Mouse (Mus musculus): ENCODE data around the gene Ccdc85c. TPM values are rescaled to one million over a fixed set of nuclear protein-coding genes. Genes with fewer than 3 reads are reported as not detected.
A peak's percentile ranks its signal among the peaks of the same experiment; 100 is the strongest.

The Ccdc85c gene
- polyA plus RNA-seq, 1 experiment, result 6.6 TPM

GRCm38 (mm10) chr12:108240953-108241588 lies 34.2 kb downstream of the Ccdc85c start:
- Histone ChIP-seq H3K79me2 (ENCODE audit: control insufficient read depth, insufficient read depth) (no peaks in the 10 kb centered on the region), H3K27me3 (ENCODE audit: control insufficient read depth, insufficient read depth, insufficient read length) (peaks cover 6% of the 10 kb centered on the region), H3K4me2 (ENCODE audit: low read depth) (no peak overlapping the region), H3ac (ENCODE audit: control insufficient read depth, insufficient read length) (no peak overlapping the region), H3K4me3 (no peak overlapping the region), H3K36me3 (ENCODE audit: control insufficient read depth, insufficient read depth) (no peaks in the 10 kb centered on the region)
- TF ChIP-seq POLR2AphosphoS2 (IDR thresholded peaks at IDR 0.05; ENCODE audit: insufficient read length, low read depth) (no peak), MYOD1 (IDR thresholded peaks at IDR 0.05; ENCODE audit: control insufficient read depth in 1 of 3, insufficient read length in 2 of 3, low read depth in 2 of 3) (peak in 2 of 3 experiments; percentile 78 to 82), MYOG (IDR thresholded peaks at IDR 0.05; ENCODE audit: control insufficient read depth in 1 of 3, insufficient read depth in 1 of 3, insufficient read length in 2 of 3, low read depth in 2 of 3) (peak in 2 of 3 experiments; percentile 67 to 71), SRF (IDR thresholded peaks at IDR 0.05; ENCODE audit: control insufficient read depth, insufficient read length, low read depth) (no peak), MAX (IDR thresholded peaks at IDR 0.05; ENCODE audit: low read depth) (no peak), POLR2A (IDR thresholded peaks at IDR 0.05; ENCODE audit: insufficient read length, low read depth) (no peak), TCF3 (IDR thresholded peaks at IDR 0.05; ENCODE audit: insufficient read length, low read depth) (no peak)

GRCm38 (mm10) chr12:108240401-108240890 lies 34.8 kb downstream of the Ccdc85c start:
- no peak for TF ChIP-seq MYOD1 (IDR thresholded peaks at IDR 0.05; ENCODE audit: control insufficient read depth in 1 of 3, insufficient read length in 2 of 3, low read depth in 2 of 3)
- TF ChIP-seq SRF (IDR thresholded peaks at IDR 0.05; ENCODE audit: control insufficient read depth, insufficient read length, low read depth), result no peak
- no peak for TF ChIP-seq E2F4 (IDR thresholded peaks at IDR 0.05; ENCODE audit: insufficient read depth)
- no peak for TF ChIP-seq TCF3 (IDR thresholded peaks at IDR 0.05; ENCODE audit: insufficient read length, low read depth)
- no peak for TF ChIP-seq MYOG (IDR thresholded peaks at IDR 0.05; ENCODE audit: control insufficient read depth in 1 of 3, insufficient read depth in 1 of 3, insufficient read length in 2 of 3, low read depth in 2 of 3)
- TF ChIP-seq REST (IDR thresholded peaks at IDR 0.05; ENCODE audit: insufficient read depth, insufficient read length), result no peak
- no peak for TF ChIP-seq CEBPB (IDR thresholded peaks at IDR 0.05; ENCODE audit: insufficient read depth, poor library complexity, severe bottlenecking)
- no peak for TF ChIP-seq USF1 (IDR thresholded peaks at IDR 0.05; ENCODE audit: low read depth)
- TF ChIP-seq MAX (IDR thresholded peaks at IDR 0.05; ENCODE audit: low read depth), result no peak
- TF ChIP-seq POLR2AphosphoS2 (IDR thresholded peaks at IDR 0.05; ENCODE audit: insufficient read length, low read depth), result no peak
- TF ChIP-seq POLR2A (IDR thresholded peaks at IDR 0.05; ENCODE audit: insufficient read length, low read depth), result no peak
- no peak for TF ChIP-seq TCF12 (IDR thresholded peaks at IDR 0.05; ENCODE audit: insufficient read depth, poor library complexity, severe bottlenecking)
- Histone ChIP-seq H3ac (ENCODE audit: control insufficient read depth, insufficient read length) (no peak overlapping the region), H3K27me3 (ENCODE audit: control insufficient read depth, insufficient read depth, insufficient read length) (peaks cover 6% of the 10 kb centered on the region), H3K4me2 (ENCODE audit: low read depth) (no peak overlapping the region), H3K79me2 (ENCODE audit: control insufficient read depth, insufficient read depth) (no peaks in the 10 kb centered on the region), H3K4me3 (no peak overlapping the region), H3K36me3 (ENCODE audit: control insufficient read depth, insufficient read depth) (no peaks in the 10 kb centered on the region)

GRCm38 (mm10) chr12:108239441-108239840 lies 35.8 kb downstream of the Ccdc85c start:
- Histone ChIP-seq H3K4me2 (ENCODE audit: low read depth) (no peak overlapping the region), H3K27me3 (ENCODE audit: control insufficient read depth, insufficient read depth, insufficient read length) (peaks cover 6% of the 10 kb centered on the region), H3K79me2 (ENCODE audit: control insufficient read depth, insufficient read depth) (no peaks in the 10 kb centered on the region), H3K4me3 (no peak overlapping the region), H3K36me3 (ENCODE audit: control insufficient read depth, insufficient read depth) (no peaks in the 10 kb centered on the region), H3ac (ENCODE audit: control insufficient read depth, insufficient read length) (no peak overlapping the region)
- TF ChIP-seq MYOD1 (IDR thresholded peaks at IDR 0.05; ENCODE audit: control insufficient read depth in 1 of 3, insufficient read length in 2 of 3, low read depth in 2 of 3) (no peak), CEBPB (IDR thresholded peaks at IDR 0.05; ENCODE audit: insufficient read depth, poor library complexity, severe bottlenecking) (no peak), POLR2AphosphoS2 (IDR thresholded peaks at IDR 0.05; ENCODE audit: insufficient read length, low read depth) (no peak), USF1 (IDR thresholded peaks at IDR 0.05; ENCODE audit: low read depth) (no peak), E2F4 (IDR thresholded peaks at IDR 0.05; ENCODE audit: insufficient read depth) (no peak), SRF (IDR thresholded peaks at IDR 0.05; ENCODE audit: control insufficient read depth, insufficient read length, low read depth) (no peak), REST (IDR thresholded peaks at IDR 0.05; ENCODE audit: insufficient read depth, insufficient read length) (no peak), TCF12 (IDR thresholded peaks at IDR 0.05; ENCODE audit: insufficient read depth, poor library complexity, severe bottlenecking) (no peak)

- TF ChIP-seq POLR2AphosphoS2 (IDR thresholded peaks at IDR 0.05; ENCODE audit: insufficient read length, low read depth) (no peak), TCF3 (IDR thresholded peaks at IDR 0.05; ENCODE audit: insufficient read length, low read depth) (no peak), MYOD1 (IDR thresholded peaks at IDR 0.05; ENCODE audit: control insufficient read depth in 1 of 3, insufficient read length in 2 of 3, low read depth in 2 of 3) (no peak), POLR2A (IDR thresholded peaks at IDR 0.05; ENCODE audit: insufficient read length, low read depth) (no peak), MAX (IDR thresholded peaks at IDR 0.05; ENCODE audit: low read depth) (no peak), E2F4 (IDR thresholded peaks at IDR 0.05; ENCODE audit: insufficient read depth) (no peak), MYOG (IDR thresholded peaks at IDR 0.05; ENCODE audit: control insufficient read depth in 1 of 3, insufficient read depth in 1 of 3, insufficient read length in 2 of 3, low read depth in 2 of 3) (no peak), CEBPB (IDR thresholded peaks at IDR 0.05; ENCODE audit: insufficient read depth, poor library complexity, severe bottlenecking) (no peak), TCF12 (IDR thresholded peaks at IDR 0.05; ENCODE audit: insufficient read depth, poor library complexity, severe bottlenecking) (no peak), USF1 (IDR thresholded peaks at IDR 0.05; ENCODE audit: low read depth) (no peak), REST (IDR thresholded peaks at IDR 0.05; ENCODE audit: insufficient read depth, insufficient read length) (no peak), SRF (IDR thresholded peaks at IDR 0.05; ENCODE audit: control insufficient read depth, insufficient read length, low read depth) (no peak)
- Histone ChIP-seq H3K36me3 (ENCODE audit: control insufficient read depth, insufficient read depth) (no peaks in the 10 kb centered on the region), H3K79me2 (ENCODE audit: control insufficient read depth, insufficient read depth) (no peaks in the 10 kb centered on the region), H3K4me2 (ENCODE audit: low read depth) (no peak overlapping the region), H3ac (ENCODE audit: control insufficient read depth, insufficient read length) (no peak overlapping the region), H3K27me3 (ENCODE audit: control insufficient read depth, insufficient read depth, insufficient read length) (peaks cover 6% of the 10 kb centered on the region), H3K4me3 (no peak overlapping the region)
Measured at GRCm38 (mm10) chr12:108238395-108239035, 36.7 kb downstream of the Ccdc85c start.

Data from myocyte (in vitro differentiated cells).